Mouse (Mus musculus) lung, adult 2 months (tissue): Measurements from ENCODE around the gene Cdk7.

Source experiments
- CTCF ChIP-seq: fragments of 200-500 bp; IDR thresholded peaks from 2 replicates; pipeline ENCODE4 v1.5.1; 2011; ENCODE audit warnings: mild to moderate bottlenecking, low read length, control low read depth; ENCODE audit not compliant: insufficient read depth
- POLR2A ChIP-seq: fragments of 200-500 bp; IDR thresholded peaks from 2 replicates; pipeline ENCODE4 v1.6.1; 2011; ENCODE audit warnings: low read depth, mild to moderate bottlenecking, control low read depth, low read length, borderline replicate concordance; ENCODE audit errors: extremely low read depth

- TF ChIP-seq CTCF (no peak), POLR2A (no peak)
These were observed 72.6 kb downstream of the Cdk7 start for GRCm38 (mm10) chr13:100658091-100658490.
